Mouse (Mus musculus) hematopoietic stem cell, adult 5-6 weeks (primary cell): ENCODE data around the gene Sox6. TPM values are rescaled to one million over a fixed set of nuclear protein-coding genes. Genes with fewer than 3 reads are reported as not detected.

Source experiments
- ATAC-seq, 2 experiments: fragments of 125-278 bp in 1 of 2; replicated peaks in 1 of 2; 2 replicates each; pipeline ENCODE4 v1.8.0; 2016 to 2017; ENCODE audit warnings: inconsistent platforms in 2 of 2, mild to moderate bottlenecking in 2 of 2, moderate number of reproducible peaks in 2 of 2, low read depth in 1 of 2, moderate TSS enrichment in 1 of 2; ENCODE audit not compliant: low FRiP score in 2 of 2, poor library complexity in 2 of 2, severe bottlenecking in 2 of 2, insufficient read depth in 1 of 2, low TSS enrichment in 1 of 2
- total RNA-seq: library from RNA; stranded (forward); fragments of 172-1452, 232-1000 nt; gene quantifications from 2 replicates; pipeline ENCODE4 v1.2.3, GENCODE M21; 2017

Gene Sox6
- total RNA-seq, 1 experiment from 2014 or later, result 10.1 TPM

GRCm38 (mm10) chr7:115939292-115939691 lies 99.3 kb downstream of the Sox6 start:
- ATAC-seq, result peak in 1 of 2 experiments; percentile 26; a peak in 1 of 4 replicates

- no peak for ATAC-seq
Measured at GRCm38 (mm10) chr7:115936908-115937307, 101.7 kb downstream of the Sox6 start.

GRCm38 (mm10) chr7:115915338-115915737 lies 123.3 kb downstream of the Sox6 start:
- no peak for ATAC-seq

GRCm38 (mm10) chr7:115910313-115910712 lies 128.3 kb downstream of the Sox6 start:
- ATAC-seq, result no peak

- ATAC-seq, result no peak
Measured at GRCm38 (mm10) chr7:115904798-115905207, 133.8 kb downstream of the Sox6 start.

GRCm38 (mm10) chr7:115903931-115904797 lies 134.4 kb downstream of the Sox6 start:
- ATAC-seq, result no peak; a peak in 1 of 4 replicates

GRCm38 (mm10) chr7:115903368-115903767 lies 135.2 kb downstream of the Sox6 start:
- no peak for ATAC-seq

- ATAC-seq, result no peak
Measured at GRCm38 (mm10) chr7:115895831-115896230, 142.8 kb downstream of the Sox6 start.

- peak in 1 of 2 experiments; percentile 58; a peak in 1 of 4 replicates for ATAC-seq
Measured at GRCm38 (mm10) chr7:115895028-115895671, 143.4 kb downstream of the Sox6 start.

GRCm38 (mm10) chr7:115891482-115891881 lies 147.1 kb downstream of the Sox6 start:
- no peak for ATAC-seq

- no peak for ATAC-seq
Measured at GRCm38 (mm10) chr7:115889926-115890325, 148.7 kb downstream of the Sox6 start.

- no peak for ATAC-seq
Measured at GRCm38 (mm10) chr7:115888561-115888960, 150.0 kb downstream of the Sox6 start.

GRCm38 (mm10) chr7:115888120-115888519 lies 150.5 kb downstream of the Sox6 start:
- no peak for ATAC-seq

GRCm38 (mm10) chr7:115872903-115873302 lies 165.7 kb downstream of the Sox6 start:
- ATAC-seq, result no peak

GRCm38 (mm10) chr7:115868504-115868903 lies 170.1 kb downstream of the Sox6 start:
- no peak for ATAC-seq

GRCm38 (mm10) chr7:115867518-115868270 lies 170.9 kb downstream of the Sox6 start:
- no peak for ATAC-seq

- ATAC-seq, result no peak
Measured at GRCm38 (mm10) chr7:115866698-115867500, 171.7 kb downstream of the Sox6 start.
